Mouse (Mus musculus) cerebellum, postnatal 36 days (tissue): ENCODE measurements at regions not wholly inside any gene's neighbourhood (a gene's known extent, or its start where the extent isn't known, plus 50 kb on each side); places are given as distances from the start of the nearest gene placed in this dataset.

Source experiments
- DNase-seq, 2 experiments: peaks; one replicate each; pipeline ENCODE4 v3.0.0; 2021 to 2022; ENCODE audit warnings: mixed read lengths in 2 of 2

DNA sequence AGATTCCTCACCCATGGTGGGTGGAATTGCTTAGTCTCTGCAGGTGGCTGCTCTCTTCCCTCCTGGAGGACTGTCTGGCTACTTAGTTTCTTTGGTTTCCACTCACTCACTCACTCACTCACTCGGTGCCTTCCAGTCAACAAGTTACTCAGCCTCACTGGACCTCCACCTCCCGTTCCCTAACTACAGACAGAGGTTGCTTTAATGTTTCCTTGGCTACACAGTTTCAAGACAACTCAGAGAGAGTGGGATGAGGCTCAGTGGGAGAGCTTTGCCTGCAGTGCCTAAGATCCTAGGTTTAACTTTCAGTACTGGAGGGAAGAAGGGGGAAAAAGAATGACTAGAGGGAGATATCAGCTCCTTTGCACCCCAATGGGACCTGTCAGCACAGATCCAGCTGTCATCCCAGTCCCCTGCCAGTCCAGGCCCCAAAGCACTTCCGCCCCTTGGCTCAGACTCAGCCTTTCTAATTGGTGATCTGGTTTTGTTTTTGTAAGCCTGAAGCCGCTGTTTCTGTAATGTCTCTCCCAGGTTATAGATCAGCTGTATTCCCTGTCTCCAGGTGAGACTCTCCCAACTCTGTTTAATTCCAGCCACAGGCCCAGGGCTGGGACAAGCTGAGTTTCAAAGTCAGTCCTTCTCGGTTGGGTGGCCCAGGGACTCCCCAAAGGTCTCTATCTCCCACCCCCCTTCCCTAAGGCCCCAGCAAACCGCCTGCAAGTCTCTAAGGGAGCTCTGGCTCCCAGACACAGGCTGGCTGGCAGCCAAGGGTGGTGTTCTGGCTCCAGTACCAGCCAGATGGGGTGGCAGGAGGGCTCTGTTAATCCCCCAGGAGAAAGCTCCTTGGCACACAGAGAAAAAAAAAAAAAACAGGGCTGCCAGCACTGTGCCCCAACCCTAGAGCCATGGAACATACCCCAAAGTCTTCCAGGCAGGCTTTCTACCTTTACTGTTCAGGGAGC lies 60.5 kb upstream of the Cdon start:
- DNase-seq, result peak in 1 of 2 experiments; percentile 49

- no peak for DNase-seq
Observed at GRCm38 (mm10) chr9:35361432-35361831, 59.5 kb upstream of the Cdon start.

DNA sequence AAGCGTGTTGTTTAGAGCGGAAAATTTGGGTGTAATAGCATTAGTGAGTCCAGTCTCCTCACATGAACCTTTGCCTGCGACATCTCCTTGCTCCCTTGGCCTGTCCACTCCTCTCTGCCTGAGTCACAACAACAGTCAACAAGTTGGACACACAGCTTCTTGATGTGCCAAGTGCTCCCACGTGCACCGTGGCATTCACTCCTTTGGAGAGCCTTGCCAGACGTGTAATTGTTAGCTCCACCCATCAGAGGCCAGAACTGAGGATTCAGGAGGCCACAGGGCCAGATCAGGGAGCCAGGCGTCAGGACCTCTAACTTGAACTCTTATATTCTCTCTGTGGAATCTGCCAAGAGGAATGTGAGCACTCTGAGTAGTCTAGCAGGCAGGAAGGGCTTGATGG lies 58.7 kb upstream of the Cdon start:
- DNase-seq, result no peak

DNA sequence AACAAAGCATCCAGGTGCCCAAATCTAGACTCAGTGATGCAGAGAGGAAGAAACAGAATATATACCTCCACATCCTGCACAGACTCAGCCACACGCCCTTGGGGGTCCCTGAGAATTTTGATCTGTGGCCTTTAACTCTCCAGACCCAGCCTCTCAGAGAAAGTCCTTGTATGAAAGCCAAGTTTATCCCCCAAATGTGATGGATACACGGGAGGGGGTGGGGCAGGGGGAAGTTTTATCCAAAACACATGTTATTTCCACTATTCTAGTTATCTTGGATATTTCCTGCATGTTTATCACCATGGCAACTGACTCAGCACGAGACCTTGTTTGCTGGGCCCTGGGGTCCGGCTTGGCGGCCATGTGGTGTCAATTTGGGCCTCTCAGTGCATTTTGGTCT lies 57.8 kb upstream of the Cdon start:
- no peak for DNase-seq

DNA sequence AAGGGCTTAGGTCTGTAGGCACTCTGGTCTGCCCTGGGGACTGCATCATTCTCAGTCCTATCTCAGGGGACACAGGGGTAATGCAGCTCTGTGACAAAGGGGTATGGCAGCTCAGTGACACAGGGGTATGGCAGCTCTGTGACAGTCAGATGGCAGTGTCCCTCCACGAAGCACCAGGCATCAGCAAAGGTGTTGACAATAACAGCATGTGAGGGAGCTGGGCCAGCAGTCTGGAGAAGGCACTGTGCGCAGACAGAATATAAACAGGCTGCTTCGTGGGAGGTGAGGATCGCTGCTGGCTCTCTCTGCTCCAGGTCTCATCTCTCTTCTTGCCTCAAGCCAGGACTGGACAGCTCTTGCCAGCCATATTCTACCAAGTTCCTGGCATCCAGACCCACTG lies 57.0 kb upstream of the Cdon start:
- peak; percentile 70 to 71 for DNase-seq

DNA sequence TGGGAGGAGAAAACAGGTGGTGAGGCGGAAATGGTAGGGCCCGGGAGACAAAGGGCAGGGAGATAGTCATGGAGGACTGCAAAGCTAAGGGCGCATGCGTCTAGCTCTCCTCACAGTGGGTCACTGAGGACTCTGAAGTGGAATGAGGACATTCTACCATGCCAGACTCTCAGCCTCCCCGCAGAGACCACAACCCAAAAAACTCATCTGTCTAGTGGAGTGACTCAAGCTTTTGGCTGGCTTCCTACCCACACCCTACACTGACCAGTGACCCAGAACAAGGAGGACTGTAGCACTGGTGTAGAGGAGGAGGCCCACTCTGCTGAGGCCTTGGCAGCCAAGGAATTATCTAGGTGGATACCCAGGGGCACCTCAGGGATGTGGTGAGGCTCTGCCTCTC lies 55.0 kb upstream of the Cdon start:
- DNase-seq, result no peak

- DNase-seq, result no peak
Observed at GRCm38 (mm10) chr9:35369063-35369462, 51.9 kb upstream of the Cdon start.

DNA sequence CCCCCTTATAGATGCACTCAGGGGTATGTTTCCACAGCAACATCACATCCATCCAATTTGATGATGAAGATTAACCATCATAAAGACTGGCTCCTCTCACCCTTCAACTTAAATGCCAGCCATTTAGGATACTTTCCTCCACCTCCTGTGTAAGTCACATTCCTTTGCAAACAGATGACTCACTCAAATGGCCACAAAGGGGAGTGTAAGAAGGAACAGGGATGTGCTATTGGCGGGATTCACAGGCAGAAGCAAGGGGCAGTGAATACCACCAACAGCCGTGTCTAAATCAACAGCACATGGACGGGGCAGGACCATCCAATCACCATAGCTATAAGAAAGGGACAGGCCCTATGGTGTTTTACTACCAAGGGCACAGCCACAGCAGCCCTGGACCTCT lies 50.9 kb upstream of the Cdon start:
- no peak for DNase-seq

DNA sequence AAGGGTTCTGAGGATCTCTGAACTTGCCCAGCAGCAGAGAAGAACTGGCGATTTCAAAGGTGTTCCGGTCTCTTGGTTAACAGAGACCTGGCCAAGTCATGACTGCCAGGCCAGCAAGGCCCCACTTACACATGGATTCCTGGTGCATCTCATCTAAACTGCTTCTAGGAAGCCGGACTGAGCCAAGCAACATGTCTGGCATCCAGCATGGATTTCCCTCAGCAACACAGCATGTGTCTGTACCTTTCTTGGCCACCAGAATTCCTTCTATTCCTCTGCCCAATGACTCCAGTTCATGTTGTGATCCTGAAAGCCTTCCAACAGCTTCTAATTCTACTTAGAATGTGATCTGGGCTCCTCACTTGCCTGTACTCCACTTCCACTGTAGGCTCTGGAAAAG lies 50.0 kb upstream of the Cdon start:
- DNase-seq, result peak in 1 of 2 experiments; percentile 41
